Mouse (Mus musculus) ovary, adult 18-20 months (tissue): ENCODE results near the gene Rtca.

Source experiments
- DNase-seq: peaks from one replicate; pipeline ENCODE4 v3.0.0; 2022; ENCODE audit warnings: low spot score, mixed read lengths

The Rtca gene

DNA sequence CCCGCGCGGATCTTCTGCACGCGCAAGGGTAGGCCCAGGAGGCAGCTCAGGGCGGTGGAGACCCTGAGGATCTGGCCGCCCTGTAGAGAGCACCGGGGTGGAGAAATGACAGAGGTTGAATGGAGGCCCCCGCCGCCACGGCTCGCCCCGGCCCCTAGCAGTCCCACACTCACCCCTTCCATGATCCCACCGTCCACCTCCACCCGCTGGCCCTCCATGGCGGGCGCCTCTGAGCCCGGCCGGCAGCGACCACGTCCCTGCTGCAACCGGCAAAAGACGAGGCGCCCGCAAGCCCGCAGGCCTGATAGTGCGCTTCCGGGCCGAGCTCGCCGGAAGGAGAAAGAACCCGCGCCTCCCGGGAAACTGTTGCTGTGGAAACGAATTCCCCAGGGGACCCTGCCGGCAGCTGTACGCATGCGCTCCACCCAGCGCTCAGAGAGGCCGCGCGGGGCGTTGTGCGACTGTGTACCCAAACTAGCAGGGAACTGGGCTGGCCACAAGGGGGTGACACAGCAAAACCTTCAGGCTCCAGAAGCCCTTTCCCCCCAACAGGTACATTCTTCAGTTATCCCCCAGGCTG is at the start of gene Rtca:
Gene Rtca, minus strand, starts transcription at position 437 of the 580 bp plus-strand sequence.
- DNase-seq = peak; percentile 94

GRCm38 (mm10) chr3:116551362-116551761 is 43.4 kb upstream of the Rtca start:
- DNase-seq = no peak

DNA sequence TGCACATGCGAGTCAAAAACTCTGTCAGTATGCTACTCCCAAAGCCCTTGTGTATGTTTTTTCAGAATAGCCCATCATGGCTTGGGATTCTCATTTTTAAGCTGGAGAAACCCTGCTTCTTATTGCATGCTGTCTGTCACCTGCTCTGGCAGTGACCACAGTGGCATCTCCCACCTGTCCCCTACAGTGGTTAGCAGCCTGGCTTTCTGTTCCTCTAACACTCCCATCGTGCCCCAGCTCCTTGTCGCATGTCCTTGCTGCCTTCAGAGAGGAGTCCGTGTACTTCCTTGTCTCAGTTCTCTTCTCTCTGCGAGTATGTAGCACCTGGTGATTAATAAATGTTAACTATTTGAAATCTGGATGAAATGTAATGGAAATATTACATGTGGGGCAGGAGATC is 39.4 kb upstream of the Rtca start:
- DNase-seq = no peak

DNA sequence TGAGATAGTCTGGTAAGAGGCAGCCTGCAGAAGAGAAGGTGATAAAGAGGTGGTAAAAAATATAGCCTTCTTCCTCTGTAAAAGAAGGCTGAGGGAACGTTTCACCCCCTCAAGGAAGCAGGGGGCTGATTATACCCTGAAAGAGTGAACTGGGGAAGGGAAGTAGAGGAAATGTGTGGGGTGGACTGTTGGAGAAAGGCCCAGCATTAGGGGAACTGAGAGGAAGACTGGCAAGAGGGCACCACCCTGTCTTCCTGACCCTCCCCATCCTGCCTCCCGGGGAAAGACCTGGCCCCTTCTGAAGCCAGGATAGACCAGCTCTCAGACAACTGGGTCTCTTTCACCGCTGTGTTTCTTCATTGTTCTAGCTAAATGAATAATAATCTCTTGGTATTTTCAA is 34.5 kb upstream of the Rtca start:
- DNase-seq = no peak

GRCm38 (mm10) chr3:116542070-116542469 is 34.1 kb upstream of the Rtca start:
- DNase-seq = no peak

DNA sequence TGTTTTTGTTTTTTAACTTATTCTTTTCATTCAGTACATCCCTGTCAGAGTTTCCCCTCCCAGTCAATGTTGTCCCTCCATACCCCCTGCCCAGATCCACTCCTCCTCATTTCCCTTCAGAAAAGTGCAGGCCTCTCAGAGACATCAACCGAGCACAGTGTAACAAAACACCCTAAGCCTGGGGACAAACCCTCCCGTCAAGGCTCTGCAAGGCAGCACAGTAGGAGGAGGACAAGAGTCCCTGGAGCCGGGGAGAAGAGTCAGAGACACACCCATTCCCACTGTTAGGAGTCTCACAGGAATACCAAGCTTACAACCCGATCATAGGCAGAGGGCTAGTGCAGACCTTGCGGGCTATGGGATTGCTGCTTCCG is 29.2 kb upstream of the Rtca start:
- no peak for DNase-seq

DNA sequence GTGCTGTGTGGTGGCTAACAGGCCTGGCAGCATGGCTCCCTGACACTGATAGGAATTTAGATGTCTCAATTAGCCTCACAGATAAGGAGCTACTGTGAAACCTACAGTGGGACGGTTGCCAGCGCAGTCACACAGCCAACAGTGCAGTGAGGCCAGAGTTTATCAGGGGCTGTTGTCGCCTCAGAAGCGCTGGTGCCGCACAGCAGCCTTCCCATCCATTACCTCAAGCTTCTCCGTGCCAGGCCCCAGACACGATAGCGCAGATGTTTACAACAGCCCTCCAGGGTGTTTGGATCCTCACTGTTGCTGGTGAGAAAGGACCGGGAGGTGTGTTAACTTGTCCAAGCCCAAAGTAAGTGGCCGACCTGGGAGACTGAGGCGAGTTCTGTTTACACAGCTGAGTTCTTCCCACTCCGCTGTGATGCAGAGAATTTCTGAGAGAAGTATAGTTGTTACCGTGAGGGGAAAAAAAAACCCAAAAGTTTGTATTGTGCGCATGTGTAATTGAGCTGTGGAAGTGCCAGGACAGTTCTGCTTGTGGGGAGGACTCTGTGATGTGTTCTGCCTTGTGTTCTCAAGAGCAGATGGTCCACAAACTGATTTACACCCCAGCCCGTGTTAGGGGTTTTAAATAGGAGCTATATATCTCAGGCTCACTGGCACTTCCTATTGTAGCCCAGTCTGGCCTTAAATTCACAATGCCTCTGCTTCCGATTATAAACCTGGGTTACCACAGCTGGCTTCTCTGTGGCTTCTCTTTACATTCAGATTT is 28.6 kb upstream of the Rtca start:
- peak; percentile 27 for DNase-seq

- DNase-seq = no peak
Observed at GRCm38 (mm10) chr3:116530826-116531225, 22.8 kb upstream of the Rtca start.

- DNase-seq = no peak
Observed at GRCm38 (mm10) chr3:116529741-116530140, 21.7 kb upstream of the Rtca start.

DNA sequence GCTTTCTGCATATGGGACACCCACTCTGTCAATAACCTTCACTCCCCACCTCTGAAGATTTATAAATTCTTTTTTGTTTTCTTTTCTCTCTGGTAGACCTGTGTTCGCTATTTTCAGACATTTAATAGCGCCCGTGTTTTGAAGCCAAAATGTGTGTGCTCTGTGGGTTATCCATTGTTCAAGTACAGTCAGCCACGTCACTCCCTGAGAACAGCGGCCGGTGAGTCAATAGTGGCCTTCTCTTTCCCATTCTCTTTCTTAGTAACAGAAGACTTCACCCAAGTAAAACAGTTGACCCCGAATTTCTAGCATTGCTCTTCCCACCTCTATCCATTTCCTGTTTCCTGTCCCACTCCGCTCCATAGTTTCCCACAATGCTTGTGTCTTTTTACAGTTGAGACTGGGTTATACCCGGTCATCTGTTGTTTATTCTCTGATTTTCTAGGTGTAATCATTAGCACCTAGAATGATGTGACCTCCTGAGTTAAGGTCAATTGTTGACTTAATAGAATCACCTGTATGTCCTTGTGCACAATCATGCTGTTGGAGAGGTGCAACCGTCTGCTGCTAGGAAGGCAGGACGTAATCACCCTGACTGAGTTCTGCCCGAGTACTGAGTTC is 12.2 kb upstream of the Rtca start:
- DNase-seq = no peak

GRCm38 (mm10) chr3:116512904-116513716 is 5.1 kb upstream of the Rtca start, which contains the start of gene Dbt:
Dbt (plus strand) TSS chr3:116513070.
- DNase-seq = peak; percentile 82

DNA sequence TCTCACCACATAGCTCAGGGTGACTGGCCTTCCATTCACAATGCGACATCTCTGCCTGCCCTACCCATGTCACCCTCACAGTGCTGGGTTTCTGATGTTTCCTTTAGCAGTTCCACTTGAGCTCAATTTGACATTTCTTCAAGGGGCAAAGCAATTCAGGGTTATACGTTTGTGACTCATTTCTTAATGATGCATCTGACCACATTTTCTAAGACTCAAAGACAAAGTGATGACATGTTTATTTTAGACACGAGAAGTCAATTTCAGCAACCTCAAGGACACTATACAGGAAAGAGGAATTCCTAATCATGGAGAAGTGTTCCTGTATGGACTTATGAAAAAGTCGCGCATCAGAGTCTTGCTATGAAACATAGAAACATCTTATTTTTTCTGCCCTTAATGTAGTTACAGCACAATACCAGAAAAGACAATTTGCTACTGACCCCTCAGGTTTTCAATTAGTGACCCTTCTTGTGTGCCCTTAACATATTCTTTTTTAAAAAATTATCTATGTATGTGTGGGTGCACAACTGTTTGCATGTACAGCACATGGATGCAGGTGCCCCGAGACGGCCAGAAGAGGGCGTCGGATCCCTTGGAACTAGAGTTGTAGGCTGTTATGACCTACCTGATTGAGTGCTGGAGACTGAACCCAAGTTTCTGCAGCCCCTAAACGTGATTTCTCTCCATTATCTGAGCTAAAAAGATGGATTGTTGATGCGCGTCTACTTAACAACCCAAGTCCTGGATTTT is 4.3 kb upstream of the Rtca start:
- DNase-seq = no peak

DNA sequence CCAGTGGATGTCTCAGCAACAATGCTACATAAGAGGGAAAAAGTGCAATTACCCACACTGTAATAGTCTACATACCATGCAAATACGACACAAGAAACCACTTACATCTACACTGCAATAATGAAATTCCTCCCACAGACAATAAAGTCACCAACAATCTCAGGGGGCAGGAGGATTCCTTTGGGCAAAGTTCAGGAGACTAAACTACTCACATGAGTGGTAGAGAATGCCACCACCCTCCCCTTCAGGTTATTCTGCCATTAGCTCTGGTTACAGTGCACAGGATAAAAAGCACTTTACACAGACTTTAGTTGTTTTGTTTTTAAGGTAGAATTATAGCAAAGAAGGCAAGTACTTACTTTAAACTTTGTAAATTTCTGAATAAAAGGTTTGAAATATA is 12.3 kb downstream of the Rtca start:
- no peak for DNase-seq

- no peak for DNase-seq
Observed at GRCm38 (mm10) chr3:116493658-116494057, 14.3 kb downstream of the Rtca start.

- DNase-seq = no peak
Observed at GRCm38 (mm10) chr3:116491923-116492454, 16.0 kb downstream of the Rtca start.

DNA sequence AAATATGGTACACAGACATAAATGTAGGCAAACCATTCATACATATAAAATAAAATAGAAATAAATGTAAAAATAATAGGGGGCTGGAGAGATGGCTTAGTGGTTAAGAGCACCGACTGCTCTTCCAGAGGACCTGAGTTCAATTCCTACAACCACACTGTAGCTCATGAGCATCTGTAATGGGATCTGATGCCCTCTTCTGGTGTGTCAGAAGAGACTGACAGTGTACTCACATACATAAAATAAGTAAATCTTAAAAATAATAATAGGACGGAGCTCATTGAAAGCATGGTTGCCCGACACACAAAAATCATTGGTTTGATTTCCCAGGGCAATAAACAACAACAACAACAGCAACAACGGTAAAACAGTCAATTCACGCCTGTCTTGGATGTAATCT is 17.1 kb downstream of the Rtca start:
- DNase-seq = no peak

DNA sequence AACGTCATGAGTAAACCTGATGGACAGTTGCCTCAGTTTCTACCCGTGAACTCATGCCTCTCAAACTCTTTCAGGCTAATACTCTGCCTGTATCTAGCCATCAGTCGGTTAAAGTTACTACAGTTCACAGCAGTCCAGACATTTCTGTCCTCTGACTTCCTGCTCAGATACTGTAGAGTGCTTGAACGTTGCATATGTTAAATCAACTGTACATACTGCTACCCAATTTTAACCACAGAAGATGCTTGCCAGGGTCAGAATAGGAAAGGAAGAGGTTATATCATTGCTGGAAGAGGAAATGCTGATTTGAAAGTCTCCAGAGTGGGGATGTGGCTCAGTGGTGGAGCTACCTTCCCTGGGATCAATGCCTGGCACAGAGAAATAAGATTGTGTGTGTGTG is 24.7 kb downstream of the Rtca start:
- no peak for DNase-seq

DNA sequence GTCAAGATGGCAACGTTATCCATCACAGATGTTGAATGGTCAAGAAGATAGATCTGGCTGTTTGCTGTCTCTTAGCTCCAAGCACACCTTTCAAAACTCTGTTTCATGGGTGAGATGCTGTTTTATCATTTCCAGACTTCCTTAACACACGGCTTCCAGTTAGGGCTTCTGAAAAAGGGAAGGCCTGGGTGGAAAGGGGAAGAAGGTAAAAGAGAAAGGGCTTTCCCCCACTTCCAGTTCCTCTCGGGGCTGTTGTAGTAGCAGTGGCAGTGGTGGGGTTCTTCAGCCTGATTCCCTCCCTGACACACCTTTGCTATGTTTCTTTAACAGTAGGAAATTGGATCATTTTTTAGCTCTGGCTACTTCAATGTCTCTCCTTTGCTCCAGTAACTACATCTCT is 25.3 kb downstream of the Rtca start:
- DNase-seq = no peak

DNA sequence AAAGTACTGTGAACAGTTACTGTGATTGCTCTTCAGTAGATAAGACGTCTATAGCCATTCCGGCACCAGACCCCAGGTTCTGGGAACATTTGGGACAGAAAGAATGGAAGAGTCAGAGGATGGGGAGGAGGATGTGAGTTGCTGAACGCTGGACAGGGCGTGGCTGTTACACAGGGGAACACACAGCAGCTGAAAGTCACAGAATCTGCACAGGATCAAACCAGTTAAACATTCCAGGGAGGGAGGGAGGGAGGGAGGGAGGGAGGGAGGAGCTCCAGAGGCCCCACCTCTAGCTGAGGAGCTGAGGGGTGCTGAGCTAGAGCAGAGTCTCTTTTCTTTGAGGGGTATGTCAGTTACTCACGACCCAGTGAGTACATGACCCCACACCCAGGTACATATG is 27.1 kb downstream of the Rtca start:
- DNase-seq = no peak

GRCm38 (mm10) chr3:116480119-116480518 is 27.9 kb downstream of the Rtca start:
- DNase-seq = no peak

- DNase-seq = no peak
Observed at GRCm38 (mm10) chr3:116477351-116477750, 30.7 kb downstream of the Rtca start.
